In the genomic region with DNA sequence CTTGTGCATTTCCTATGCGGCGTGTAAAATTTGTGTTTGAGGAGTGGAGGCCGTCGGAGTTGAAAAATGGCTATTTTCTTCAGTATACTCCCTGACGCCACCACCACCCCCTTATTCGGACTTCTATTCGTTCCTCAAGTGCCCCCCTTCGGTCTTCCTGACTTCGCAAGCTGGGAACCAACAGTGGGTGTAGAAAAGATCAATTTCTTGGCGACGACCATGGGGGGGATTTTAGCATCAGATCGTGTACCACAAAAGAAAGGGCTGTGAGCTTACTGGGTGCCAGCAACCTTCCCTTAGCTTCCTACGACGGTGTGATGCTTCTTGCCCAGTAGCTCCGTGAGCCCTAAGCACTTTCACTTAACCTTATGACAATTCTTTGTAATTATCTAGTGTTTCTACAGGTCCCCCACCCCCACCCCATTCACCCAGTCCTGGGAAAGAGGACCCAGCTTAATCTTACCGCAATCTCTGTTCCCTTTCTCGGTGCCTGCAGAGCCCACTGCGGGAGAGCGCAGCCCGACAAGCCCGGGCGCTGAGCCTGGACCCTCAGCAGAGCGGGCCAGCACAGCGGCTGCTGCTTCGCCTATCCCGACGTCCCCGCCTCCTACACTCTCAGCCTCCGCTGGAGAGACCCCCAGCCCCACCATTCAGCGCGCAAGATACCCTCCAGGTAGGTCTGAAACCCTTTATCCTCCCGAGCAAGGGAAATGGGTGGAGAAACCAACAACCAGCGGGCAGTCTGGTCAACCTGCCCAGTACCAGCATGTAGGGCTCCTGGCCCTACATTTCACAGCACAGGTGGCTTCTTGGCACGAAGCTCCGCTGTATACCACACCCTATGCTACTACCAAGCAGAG, we compare ENCODE assay signal across 8 mouse cellular contexts. TPM values are rescaled to one million over a fixed set of nuclear protein-coding genes. Genes with fewer than 3 reads are reported as not detected.
DNase-seq lines count a peak whose midpoint lies in the region; ATAC-seq and TF ChIP-seq lines count a peak whose summit lies in the region.

No protein-coding gene starts in this region.

- no peak for ATAC-seq in heart, postnatal 0 days (ENCODE audit: insufficient read depth, low read depth)
- ATAC-seq in forebrain, embryonic 16.5 days: no peak
- no peak for ATAC-seq in midbrain, embryonic 13.5 days

- intact Hi-C loops in heart, postnatal 36 days (cut with DNase I): loop anchor here (5.0 to 10.0 kb wide), 4 partner anchors 229 to 694 kb away; partner anchors contain the start of genes Erp44, Invs, Tex10 and Tgfbr1

- no peak overlapping the region for H3K27ac ChIP-seq in heart, postnatal 0 days (ENCODE audit: low read depth)
- H3K27ac ChIP-seq in cerebellum, adult 2 months (ENCODE audit: insufficient read depth, low read length): peak overlapping the region; percentile 29; the same call in 1 of the 2 replicates
- H3K27ac ChIP-seq in forebrain, embryonic 16.5 days (ENCODE audit: low read length): no peak overlapping the region
- H3K27ac ChIP-seq in midbrain, embryonic 13.5 days: no peak overlapping the region

- H3K9me3 ChIP-seq in heart, postnatal 0 days (replicated peaks; ENCODE audit: control insufficient read depth, low read length): no peaks in the 10 kb centered on the region
- no peaks in the 10 kb centered on the region for H3K9me3 ChIP-seq in forebrain, embryonic 16.5 days (ENCODE audit: control insufficient read depth, low read length)
- no peaks in the 10 kb centered on the region for H3K9me3 ChIP-seq in midbrain, embryonic 13.5 days

- peaks cover 64% of the 10 kb centered on the region for H3K27me3 ChIP-seq in heart, postnatal 0 days (ENCODE audit: control insufficient read depth, insufficient read depth, low read length)
- H3K27me3 ChIP-seq in cerebellum, adult 2 months (ENCODE audit: control insufficient read depth, insufficient read depth, low read length): no peaks in the 10 kb centered on the region
- H3K27me3 ChIP-seq in forebrain, embryonic 16.5 days (replicated peaks; ENCODE audit: control insufficient read depth, insufficient read depth, low read length): peaks cover 41% of the 10 kb centered on the region
- peaks cover 66% of the 10 kb centered on the region for H3K27me3 ChIP-seq in midbrain, embryonic 13.5 days

- H3K36me3 ChIP-seq in heart, postnatal 0 days (replicated peaks; ENCODE audit: control insufficient read depth, insufficient read depth, low read length): no peaks in the 10 kb centered on the region
- H3K36me3 ChIP-seq in forebrain, embryonic 16.5 days (ENCODE audit: control insufficient read depth, insufficient read depth): no peaks in the 10 kb centered on the region
- no peaks in the 10 kb centered on the region for H3K36me3 ChIP-seq in midbrain, embryonic 13.5 days

- peaks cover 25% of the 10 kb centered on the region; the same call in 1 of the 2 replicates for H3K4me1 ChIP-seq in heart, postnatal 0 days (ENCODE audit: control insufficient read depth, insufficient read depth)
- 0 out of 2 replicates have a peak, but pooled peaks cover 4% of the 10 kb centered on the region for H3K4me1 ChIP-seq in cerebellum, adult 2 months (ENCODE audit: control insufficient read depth, insufficient read depth, low read length)
- H3K4me1 ChIP-seq in forebrain, embryonic 16.5 days (replicated peaks; ENCODE audit: control insufficient read depth, insufficient read depth, low read length): peaks cover 52% of the 10 kb centered on the region
- peaks cover 60% of the 10 kb centered on the region for H3K4me1 ChIP-seq in midbrain, embryonic 13.5 days (replicated peaks)

- no peak for DNase-seq in heart, postnatal 0 days (ENCODE audit: low spot score)
- no peak for DNase-seq in heart, postnatal 36 days
- peak; percentile 63 to 71 for DNase-seq in cerebellum, adult 2 months
- DNase-seq in urinary bladder, adult 18-20 months (ENCODE audit: low spot score in 2 of 2): no peak
- DNase-seq in urinary bladder, postnatal 25 days (ENCODE audit: low spot score): no peak
- DNase-seq in layer of hippocampus, adult 11-12 months (ENCODE audit: low spot score): no peak

- no peak for TF ChIP-seq EP300 in heart, postnatal 0 days (IDR thresholded peaks at IDR 0.05; ENCODE audit: low read depth)

- TF ChIP-seq POLR2A in cerebellum, adult 2 months (IDR thresholded peaks at IDR 0.05; ENCODE audit: borderline replicate concordance, insufficient read depth, low read length): no peak

- no peak for TF ChIP-seq CTCF in heart, postnatal 0 days (IDR thresholded peaks at IDR 0.05; ENCODE audit: low read depth)
- TF ChIP-seq CTCF in cerebellum, adult 2 months (IDR thresholded peaks at IDR 0.05; ENCODE audit: borderline replicate concordance, insufficient read depth, low read depth, low read length): no peak

- H3K9ac ChIP-seq in heart, postnatal 0 days (replicated peaks; ENCODE audit: low read depth, low read length): no peak overlapping the region
- H3K9ac ChIP-seq in forebrain, embryonic 16.5 days (replicated peaks; ENCODE audit: low read depth, low read length): peak overlapping the region; percentile 82
- no peak overlapping the region for H3K9ac ChIP-seq in midbrain, embryonic 13.5 days (replicated peaks)

- H3K4me3 ChIP-seq in heart, postnatal 0 days (ENCODE audit: low read depth, low read length): peak overlapping the region; percentile 71
- peak overlapping the region; percentile 73 for H3K4me3 ChIP-seq in cerebellum, adult 2 months (replicated peaks; ENCODE audit: insufficient read depth, low read depth, low read length)
- peak overlapping the region; percentile 84 for H3K4me3 ChIP-seq in forebrain, embryonic 16.5 days (replicated peaks; ENCODE audit: low read length)
- peak overlapping the region; percentile 71 for H3K4me3 ChIP-seq in midbrain, embryonic 13.5 days (replicated peaks)

- 23% methylated on average over 35 of the region's 35 CpGs for WGBS in heart, postnatal 0 days
- WGBS in cerebellum, adult 2 months: 9% methylated on average over 35 of the region's 35 CpGs
- 6% methylated on average over 35 of the region's 35 CpGs for WGBS in forebrain, embryonic 16.5 days
- WGBS in midbrain, embryonic 13.5 days: 2% methylated on average over 35 of the region's 35 CpGs

- H3K4me2 ChIP-seq in heart, postnatal 0 days (ENCODE audit: low read depth, low read length): peak overlapping the region; percentile 100
- peak overlapping the region; percentile 97 for H3K4me2 ChIP-seq in forebrain, embryonic 16.5 days (ENCODE audit: low read length)
- peak overlapping the region; percentile 94 for H3K4me2 ChIP-seq in midbrain, embryonic 13.5 days (replicated peaks)

RNA-seq across cellular contexts. Expression of gene Nr4a3, which starts 3.7 kb away (rescaled TPM):
- total RNA-seq in heart, postnatal 0 days (2014; rRNA removed; ENCODE audit: low replicate concordance): 5.0 and 5.3 TPM in 2 replicates
- polyA plus RNA-seq in heart, postnatal 0 days (2015; fragmentation: Nextera tagmentation; extraction: Ambion mirVana): 0.14 and 0.30 TPM in 2 replicates
- total RNA-seq in heart, postnatal 36 days (2021): 10 to 100 TPM in 1 of 2 experiments, 1 to 10 TPM in 1; 2.3 to 12.3 TPM
- 2.4 TPM in 2 replicates for polyA plus RNA-seq in cerebellum, adult 2 months (2012; rRNA removed)
- 7.7 and 8.8 TPM in 2 replicates for polyA plus RNA-seq in forebrain, embryonic 16.5 days (2015; fragmentation: Nextera tagmentation; extraction: Ambion mirVana)
- polyA plus RNA-seq in midbrain, embryonic 13.5 days (2015; fragmentation: Nextera tagmentation; extraction: Ambion mirVana): 1.4 TPM in 2 replicates

Comparison
In these comparisons a context has a peak if more than half of its experiments do, and no peak if none do; other contexts are left out.
1. DNase-seq: peak in cerebellum, adult 2 months (2 of 2); none in heart, postnatal 0 days (single experiment), heart, postnatal 36 days (0 of 2), urinary bladder, adult 18-20 months (0 of 2), urinary bladder, postnatal 25 days (single experiment) and layer of hippocampus, adult 11-12 months (single experiment).
2. Peak in every context shown above with its lines, with median percentiles within 50 percentile points of each other: H3K4me2 ChIP-seq and H3K4me3 ChIP-seq.